In the genomic region with DNA sequence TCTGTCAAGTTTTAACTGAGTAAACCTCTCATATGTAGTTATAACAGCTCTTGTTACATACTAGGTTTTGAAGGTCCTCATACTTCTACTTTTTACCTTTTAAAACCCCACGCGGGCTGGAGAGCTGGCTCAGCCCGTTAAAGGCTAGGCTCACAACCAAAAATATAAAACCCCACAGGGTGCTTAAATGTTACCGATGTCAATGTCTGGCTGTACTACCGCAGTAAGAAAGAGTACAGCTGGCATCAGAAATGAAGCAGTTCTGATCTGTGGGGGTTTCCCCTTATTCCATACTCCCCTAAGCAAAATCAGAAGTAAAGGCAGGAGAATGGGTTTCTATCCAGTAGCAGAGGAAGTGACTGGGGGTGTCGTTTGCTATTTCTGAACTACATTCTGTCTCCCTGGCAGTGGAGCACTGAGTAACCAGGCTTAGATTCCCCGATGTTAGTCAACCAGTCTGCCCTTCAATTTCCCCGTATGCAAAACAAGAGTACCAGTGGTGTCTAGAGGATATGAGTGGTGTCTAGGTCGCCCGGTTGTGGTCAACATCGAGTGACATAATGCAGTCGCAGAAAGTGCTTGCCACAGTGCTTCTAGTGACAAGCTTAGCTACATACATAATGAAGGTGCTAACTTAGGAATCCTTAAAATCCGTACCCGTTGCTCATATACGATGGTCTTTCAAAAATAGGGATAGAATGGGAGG, we compare ENCODE assay signal across 8 mouse cellular contexts. TPM values are rescaled to one million over a fixed set of nuclear protein-coding genes. Genes with fewer than 3 reads are reported as not detected.
DNase-seq lines count a peak whose midpoint lies in the region; ATAC-seq and TF ChIP-seq lines count a peak whose summit lies in the region.

No protein-coding gene starts in this region.

- no peaks in the 10 kb centered on the region for H3K27me3 ChIP-seq in C2C12 (ENCODE audit: control insufficient read depth, insufficient read depth, insufficient read length)
- no peaks in the 10 kb centered on the region for H3K27me3 ChIP-seq in embryonic facial prominence, embryonic 13.5 days
- H3K27me3 ChIP-seq in hindbrain, embryonic 12.5 days, result no peaks in the 10 kb centered on the region
- H3K27me3 ChIP-seq in limb, embryonic 12.5 days, result no peaks in the 10 kb centered on the region
- H3K27me3 ChIP-seq in midbrain, embryonic 13.5 days, result no peaks in the 10 kb centered on the region

- peaks cover 32% of the 10 kb centered on the region for H3K4me1 ChIP-seq in embryonic facial prominence, embryonic 13.5 days
- H3K4me1 ChIP-seq in hindbrain, embryonic 12.5 days, result peaks cover 36% of the 10 kb centered on the region
- H3K4me1 ChIP-seq in limb, embryonic 12.5 days (replicated peaks), result peaks cover 26% of the 10 kb centered on the region
- H3K4me1 ChIP-seq in midbrain, embryonic 13.5 days (replicated peaks), result peaks cover 45% of the 10 kb centered on the region

- TF ChIP-seq CTCF in C2C12 (IDR thresholded peaks at IDR 0.05; ENCODE audit: control insufficient read depth, insufficient read depth, insufficient read length), result no peak

- peak; percentile 93 for DNase-seq in 416B (ENCODE audit: low read depth)
- peak; percentile 5 for DNase-seq in thymus, postnatal 14 days
- no peak for DNase-seq in gastrocnemius, postnatal 36 days

- peaks cover 50% of the 10 kb centered on the region for H3K79me2 ChIP-seq in C2C12 (ENCODE audit: control insufficient read depth, insufficient read depth)

- intact Hi-C loops in gastrocnemius, postnatal 36 days (cut with DNase I), result loop anchor here (5.0 kb wide), 1 partner anchor 33 kb away; no protein-coding TSS in a partner anchor

- peak overlapping the region; percentile 89 for H3K9ac ChIP-seq in embryonic facial prominence, embryonic 13.5 days
- peak overlapping the region; percentile 93 for H3K9ac ChIP-seq in hindbrain, embryonic 12.5 days
- peak overlapping the region; percentile 92 for H3K9ac ChIP-seq in limb, embryonic 12.5 days (replicated peaks)
- peak overlapping the region; percentile 94 for H3K9ac ChIP-seq in midbrain, embryonic 13.5 days (replicated peaks)

- whole genome bisulfite sequencing in embryonic facial prominence, embryonic 13.5 days, result 35% methylated on average over 15 of the region's 15 CpGs
- 39% methylated on average over 15 of the region's 15 CpGs for WGBS in hindbrain, embryonic 12.5 days
- 41% methylated on average over 15 of the region's 15 CpGs for WGBS in limb, embryonic 12.5 days
- 37% methylated on average over 15 of the region's 15 CpGs for WGBS in midbrain, embryonic 13.5 days

- peak overlapping the region; percentile 69 for H3K4me3 ChIP-seq in C2C12 (ENCODE audit: insufficient read depth, poor library complexity, severe bottlenecking)
- peak overlapping the region; percentile 91 for H3K4me3 ChIP-seq in embryonic facial prominence, embryonic 13.5 days
- H3K4me3 ChIP-seq in hindbrain, embryonic 12.5 days, result peak overlapping the region; percentile 94
- H3K4me3 ChIP-seq in limb, embryonic 12.5 days (replicated peaks), result peak overlapping the region; percentile 95
- H3K4me3 ChIP-seq in midbrain, embryonic 13.5 days (replicated peaks), result peak overlapping the region; percentile 76

- ATAC-seq in embryonic facial prominence, embryonic 13.5 days (ENCODE audit: insufficient number of reproducible peaks, insufficient read depth, low FRiP score, low TSS enrichment, low read depth), result no peak
- ATAC-seq in hindbrain, embryonic 12.5 days (ENCODE audit: low FRiP score), result no peak
- no peak for ATAC-seq in limb, embryonic 12.5 days (ENCODE audit: insufficient number of reproducible peaks, insufficient read depth, low FRiP score, low TSS enrichment, low read depth)
- no peak for ATAC-seq in midbrain, embryonic 13.5 days

- peak overlapping the region; percentile 30 for H3ac ChIP-seq in C2C12 (ENCODE audit: control insufficient read depth, insufficient read length, low read depth)

- no peaks in the 10 kb centered on the region for H3K36me3 ChIP-seq in C2C12 (ENCODE audit: control insufficient read depth, insufficient read depth)
- no peaks in the 10 kb centered on the region for H3K36me3 ChIP-seq in embryonic facial prominence, embryonic 13.5 days
- no peaks in the 10 kb centered on the region for H3K36me3 ChIP-seq in hindbrain, embryonic 12.5 days
- no peaks in the 10 kb centered on the region for H3K36me3 ChIP-seq in limb, embryonic 12.5 days
- H3K36me3 ChIP-seq in midbrain, embryonic 13.5 days, result no peaks in the 10 kb centered on the region

- H3K27ac ChIP-seq in embryonic facial prominence, embryonic 13.5 days, result no peak overlapping the region
- H3K27ac ChIP-seq in hindbrain, embryonic 12.5 days, result no peak overlapping the region
- H3K27ac ChIP-seq in limb, embryonic 12.5 days, result no peak overlapping the region
- no peak overlapping the region for H3K27ac ChIP-seq in midbrain, embryonic 13.5 days

- peaks cover 21% of the 10 kb centered on the region for H3K79me3 ChIP-seq in C2C12 (ENCODE audit: low read depth)

- peak overlapping the region; percentile 98 for H3K4me2 ChIP-seq in embryonic facial prominence, embryonic 13.5 days
- H3K4me2 ChIP-seq in hindbrain, embryonic 12.5 days (replicated peaks), result peak overlapping the region; percentile 76
- peak overlapping the region; percentile 99 for H3K4me2 ChIP-seq in limb, embryonic 12.5 days
- H3K4me2 ChIP-seq in midbrain, embryonic 13.5 days (replicated peaks), result peak overlapping the region; percentile 96

- H3K9me3 ChIP-seq in embryonic facial prominence, embryonic 13.5 days, result no peaks in the 10 kb centered on the region
- H3K9me3 ChIP-seq in hindbrain, embryonic 12.5 days (replicated peaks), result no peaks in the 10 kb centered on the region
- no peaks in the 10 kb centered on the region for H3K9me3 ChIP-seq in limb, embryonic 12.5 days
- no peaks in the 10 kb centered on the region for H3K9me3 ChIP-seq in midbrain, embryonic 13.5 days

TF ChIP-seq in C2C12, 6 proteins besides CTCF, POLR2A, EP300 and RAD21:
- no peak for TF ChIP-seq MYOG (IDR thresholded peaks at IDR 0.05; ENCODE audit: control insufficient read depth, extremely low read depth, insufficient read length)
- TF ChIP-seq USF1 (IDR thresholded peaks at IDR 0.05; ENCODE audit: low read depth), result no peak
- TF ChIP-seq FOSL1 (IDR thresholded peaks at IDR 0.05; ENCODE audit: insufficient read depth, low read length, poor library complexity, severe bottlenecking), result no peak

RNA-seq across cellular contexts. Expression of gene Cpd, which starts 1.4 kb away (rescaled TPM):
- 11.6 TPM for polyA plus RNA-seq in C2C12 (2012; fragmentation: generic; extraction: Trizol)
- 9.7 and 12.5 TPM in 2 replicates for polyA plus RNA-seq in embryonic facial prominence, embryonic 13.5 days (2015; fragmentation: Nextera tagmentation; extraction: Ambion mirVana)
- 15.4 and 15.6 TPM in 2 replicates for polyA plus RNA-seq in hindbrain, embryonic 12.5 days (2016; fragmentation: Nextera tagmentation; extraction: Ambion mirVana)
- 14.8 and 16.6 TPM in 2 replicates for polyA plus RNA-seq in limb, embryonic 12.5 days (2016; fragmentation: Nextera tagmentation; extraction: Ambion mirVana)
- polyA plus RNA-seq in midbrain, embryonic 13.5 days (2015; fragmentation: Nextera tagmentation; extraction: Ambion mirVana), result 5.8 and 6.5 TPM in 2 replicates
- total RNA-seq in gastrocnemius, postnatal 36 days (2021), result 10 to 100 TPM; 28.2 to 28.9 TPM

RNA-seq across cellular contexts. Expression of gene Tmigd1, which starts 56.5 kb away (rescaled TPM):
- polyA plus RNA-seq in C2C12 (2012; fragmentation: generic; extraction: Trizol), result not detected
- polyA plus RNA-seq in embryonic facial prominence, embryonic 13.5 days (2015; fragmentation: Nextera tagmentation; extraction: Ambion mirVana), result 3.6 TPM in 1 of 2 replicates, not detected in the other
- 0.21 TPM in 1 of 2 replicates, not detected in the other for polyA plus RNA-seq in hindbrain, embryonic 12.5 days (2016; fragmentation: Nextera tagmentation; extraction: Ambion mirVana)
- polyA plus RNA-seq in limb, embryonic 12.5 days (2016; fragmentation: Nextera tagmentation; extraction: Ambion mirVana), result not detected in 2 replicates
- polyA plus RNA-seq in midbrain, embryonic 13.5 days (2015; fragmentation: Nextera tagmentation; extraction: Ambion mirVana), result not detected in 2 replicates
- total RNA-seq in gastrocnemius, postnatal 36 days (2021), result under 1 TPM in 1 of 2 experiments, not detected in 1; 0.41 TPM

Comparison
In these comparisons a context has a peak if more than half of its experiments do, and no peak if none do; other contexts are left out.
1. DNase-seq: peak in 416B (single experiment) and thymus, postnatal 14 days (single experiment); none in gastrocnemius, postnatal 36 days (0 of 2).
2. Peak in every context shown above with its lines, with median percentiles within 50 percentile points of each other: H3K4me3 ChIP-seq, H3K4me2 ChIP-seq and H3K9ac ChIP-seq.